Mouse (Mus musculus): ENCODE measurements around the gene Clp1. TPM values are rescaled to one million over a fixed set of nuclear protein-coding genes. Genes with fewer than 3 reads are reported as not detected.
A peak's percentile ranks its signal among the peaks of the same experiment; 100 is the strongest.

Clp1 gene
- polyA plus RNA-seq, 1 experiment from 2014 or later, result 28.4 TPM

- H3K4me2 ChIP-seq (ENCODE audit: low read depth, low read length), result no peak overlapping the region
- H3K9me3 ChIP-seq (ENCODE audit: control insufficient read depth, low read length), result no peaks in the 10 kb centered on the region
- WGBS, result 87% methylated on average over 2 of the region's 2 CpGs
- H3K4me3 ChIP-seq (ENCODE audit: low read length), result no peak overlapping the region
- H3K4me1 ChIP-seq (ENCODE audit: control insufficient read depth, insufficient read depth, low read length), result peaks cover 7% of the 10 kb centered on the region
- H3K27me3 ChIP-seq (replicated peaks; ENCODE audit: control insufficient read depth, insufficient read depth, low read length), result no peaks in the 10 kb centered on the region
- peaks cover 3% of the 10 kb centered on the region; the same call in 1 of the 2 replicates for H3K36me3 ChIP-seq (ENCODE audit: control insufficient read depth, insufficient read depth, low read length)
- no peak overlapping the region for H3K9ac ChIP-seq (ENCODE audit: low read depth, low read length)
- ATAC-seq, result no peak
- no peak overlapping the region for H3K27ac ChIP-seq (ENCODE audit: low read length)
These were observed 6.4 kb downstream of the Clp1 start for GRCm38 (mm10) chr2:84720718-84721117.

DNA sequence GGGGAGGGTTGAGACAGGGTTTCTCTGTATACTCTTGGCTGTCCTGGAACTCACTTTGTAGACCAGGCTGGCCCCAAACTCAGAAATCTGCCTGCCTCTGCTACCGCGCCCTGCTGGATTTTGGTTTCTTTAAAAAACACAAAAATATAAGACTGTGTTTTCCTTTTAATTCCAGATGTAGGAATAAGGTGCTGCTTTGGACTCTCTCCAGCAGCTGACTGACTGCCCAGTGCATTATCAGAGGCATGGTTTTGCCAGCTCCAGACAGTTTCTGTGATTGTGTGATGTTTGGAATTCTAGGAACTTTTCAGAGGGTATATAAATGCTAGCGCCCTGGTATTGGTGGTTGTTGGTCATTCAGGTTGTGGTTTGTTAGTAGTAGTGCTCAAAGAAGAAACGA is 9.8 kb downstream of the Clp1 start:
- Histone ChIP-seq H3K27me3 (replicated peaks; ENCODE audit: control insufficient read depth, insufficient read depth, low read length) (no peaks in the 10 kb centered on the region), H3K4me2 (ENCODE audit: low read depth, low read length) (no peak overlapping the region), H3K27ac (ENCODE audit: low read length) (no peak overlapping the region), H3K4me3 (ENCODE audit: low read length) (no peak overlapping the region), H3K4me1 (ENCODE audit: control insufficient read depth, insufficient read depth, low read length) (peaks cover 5% of the 10 kb centered on the region; the same call in 1 of the 2 replicates), H3K9me3 (ENCODE audit: control insufficient read depth, low read length) (no peaks in the 10 kb centered on the region), H3K36me3 (ENCODE audit: control insufficient read depth, insufficient read depth, low read length) (no peaks in the 10 kb centered on the region), H3K9ac (ENCODE audit: low read depth, low read length) (no peak overlapping the region)
- 97% methylated on average over 4 of the region's 4 CpGs for WGBS
- ATAC-seq, result no peak

DNA sequence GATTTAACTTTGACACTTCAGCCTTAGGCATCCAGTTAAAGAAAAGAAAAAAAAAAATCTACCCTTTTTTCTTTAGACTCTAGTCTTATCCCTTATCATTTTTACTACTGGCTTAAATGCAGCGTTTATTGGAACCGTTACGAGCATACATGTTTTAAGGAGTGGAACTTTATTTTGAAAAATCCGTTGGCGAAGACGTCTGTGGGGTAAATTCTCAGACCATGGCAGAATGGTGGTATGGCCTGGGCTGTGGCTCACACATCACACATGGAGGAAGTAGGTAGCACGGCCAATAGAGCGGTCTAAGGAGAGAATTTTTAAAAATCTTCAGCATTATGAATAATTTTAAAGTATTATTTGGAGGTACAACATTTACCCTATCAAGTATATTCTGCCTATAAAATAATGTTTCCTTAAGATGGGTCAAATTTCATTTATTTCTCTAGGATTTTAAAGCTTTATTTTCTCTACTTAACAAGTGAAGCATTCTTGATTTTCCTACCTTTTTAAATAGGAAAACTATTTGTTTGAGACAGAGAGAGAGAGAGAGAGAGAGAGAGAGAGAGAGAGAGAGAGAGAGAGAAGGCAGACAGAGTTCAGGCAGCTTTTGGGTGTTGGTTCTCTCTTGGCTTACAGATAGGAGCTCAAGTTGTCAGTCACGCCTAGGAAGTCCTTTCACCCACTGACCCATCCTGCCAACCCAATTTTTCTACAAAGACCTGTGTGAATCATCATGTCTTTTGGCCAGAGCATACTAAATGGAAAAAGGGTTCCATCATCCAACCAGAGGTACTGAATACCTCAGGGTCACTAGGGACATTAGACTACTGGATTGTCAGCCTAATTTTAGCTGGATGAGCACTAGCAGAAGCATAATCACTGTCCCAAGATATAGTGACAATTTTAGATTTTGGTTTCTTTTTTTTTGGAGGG is 10.5 kb downstream of the Clp1 start:
- WGBS, result 29% methylated on average over 9 of the region's 9 CpGs
- ATAC-seq, result no peak
- Histone ChIP-seq H3K27me3 (replicated peaks; ENCODE audit: control insufficient read depth, insufficient read depth, low read length) (no peaks in the 10 kb centered on the region), H3K4me1 (ENCODE audit: control insufficient read depth, insufficient read depth, low read length) (peaks cover 5% of the 10 kb centered on the region; the same call in 1 of the 2 replicates), H3K36me3 (ENCODE audit: control insufficient read depth, insufficient read depth, low read length) (no peaks in the 10 kb centered on the region), H3K4me3 (ENCODE audit: low read length) (peak overlapping the region; percentile 80), H3K4me2 (ENCODE audit: low read depth, low read length) (peak overlapping the region; percentile 83), H3K9ac (ENCODE audit: low read depth, low read length) (peak overlapping the region; percentile 80), H3K9me3 (ENCODE audit: control insufficient read depth, low read length) (no peaks in the 10 kb centered on the region), H3K27ac (ENCODE audit: low read length) (peak overlapping the region; percentile 91)

DNA sequence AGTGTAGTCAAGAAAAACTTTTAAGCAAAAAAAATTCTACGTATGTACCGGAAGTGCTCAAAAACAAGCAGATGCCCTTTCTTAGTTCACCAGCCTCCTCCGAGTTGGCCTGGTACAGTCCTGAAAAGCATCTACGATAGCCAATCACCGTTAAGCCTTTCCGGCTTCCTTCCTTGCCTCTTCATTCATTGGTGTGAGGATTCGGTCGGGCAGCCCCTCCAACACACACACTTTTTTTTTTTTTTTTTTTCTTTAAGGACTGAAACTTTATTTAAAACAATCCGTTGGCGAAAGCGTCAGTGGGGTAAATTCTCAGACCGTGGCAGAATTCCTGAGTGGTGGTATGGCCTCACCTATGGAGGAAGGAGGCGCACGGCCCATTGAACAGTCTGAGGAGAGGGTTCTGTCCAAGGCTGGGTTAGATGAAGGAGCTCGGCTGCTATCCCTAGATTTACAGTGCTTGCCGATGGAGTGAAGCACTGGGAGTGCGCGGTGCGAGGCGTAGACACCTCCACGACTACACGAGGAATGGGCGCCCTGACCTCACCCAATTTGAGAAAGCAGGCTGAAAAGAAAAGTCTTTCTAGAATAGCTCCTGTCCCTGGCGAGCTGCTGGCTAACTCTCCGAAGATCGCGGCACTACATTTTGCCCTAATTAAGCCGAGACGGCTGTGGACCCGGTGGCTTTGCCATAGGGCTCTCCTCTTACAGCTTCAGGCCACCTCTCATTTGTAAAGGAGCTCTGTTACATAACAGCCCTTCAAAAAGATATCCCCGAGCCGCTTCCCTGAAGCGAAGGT is 11.4 kb downstream of the Clp1 start:
- peak overlapping the region; percentile 98 for H3K27ac ChIP-seq (ENCODE audit: low read length)
- H3K9me3 ChIP-seq (ENCODE audit: control insufficient read depth, low read length), result no peaks in the 10 kb centered on the region
- under 1% methylated on average over 33 of the region's 33 CpGs for WGBS
- H3K4me2 ChIP-seq (ENCODE audit: low read depth, low read length), result peak overlapping the region; percentile 83
- peak; percentile 95 for ATAC-seq
- no peaks in the 10 kb centered on the region for H3K36me3 ChIP-seq (ENCODE audit: control insufficient read depth, insufficient read depth, low read length)
- H3K4me1 ChIP-seq (ENCODE audit: control insufficient read depth, insufficient read depth, low read length), result peaks cover 5% of the 10 kb centered on the region; the same call in 1 of the 2 replicates
- H3K4me3 ChIP-seq (ENCODE audit: low read length), result peak overlapping the region; percentile 80
- H3K9ac ChIP-seq (ENCODE audit: low read depth, low read length), result peak overlapping the region; percentile 95
- no peaks in the 10 kb centered on the region for H3K27me3 ChIP-seq (replicated peaks; ENCODE audit: control insufficient read depth, insufficient read depth, low read length)

DNA sequence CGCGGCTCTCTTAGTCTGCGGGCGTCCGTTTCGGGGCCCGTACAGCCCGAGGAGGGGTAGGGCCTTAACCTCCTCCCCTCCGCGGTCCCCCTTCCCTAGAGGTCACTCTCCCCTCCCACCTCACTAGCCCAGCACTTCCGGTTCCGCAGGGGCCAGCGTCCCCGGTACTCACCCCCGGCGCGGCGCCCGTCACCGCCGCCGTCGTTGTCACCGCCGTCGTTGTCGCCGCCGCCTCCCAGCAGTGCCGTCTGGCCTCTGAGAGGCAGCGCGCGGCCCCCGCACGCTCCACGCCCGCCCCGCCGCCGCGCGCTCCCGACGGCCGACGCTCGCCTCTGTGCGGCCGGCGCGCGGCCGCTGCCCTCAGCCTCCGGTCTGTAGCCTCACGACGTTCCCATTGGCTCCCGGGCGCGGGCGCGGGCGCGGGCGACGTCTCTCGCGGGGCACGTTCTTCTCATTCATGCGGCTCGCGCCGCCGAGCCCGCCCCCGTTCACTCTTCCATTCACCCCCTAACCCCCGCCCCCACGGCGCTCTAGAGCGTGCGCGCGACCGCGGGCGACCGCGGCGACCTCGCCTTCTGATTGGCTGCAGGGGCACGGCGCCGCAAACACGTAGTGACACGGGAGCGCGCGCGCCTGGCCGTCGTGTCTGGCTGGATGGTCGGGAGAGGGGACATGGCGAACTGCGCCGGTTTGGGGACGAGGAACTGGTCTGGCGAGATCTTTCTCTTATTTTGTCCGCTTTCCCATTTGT is 12.2 kb downstream of the Clp1 start, which contains the start of gene Zdhhc5:
TSS of gene Zdhhc5 (minus strand) at position 370 of the 751 bp plus-strand sequence.
- Histone ChIP-seq H3K9me3 (ENCODE audit: control insufficient read depth, low read length) (no peaks in the 10 kb centered on the region), H3K9ac (ENCODE audit: low read depth, low read length) (peak within 1 kb of the TSS; percentile 95), H3K27me3 (replicated peaks; ENCODE audit: control insufficient read depth, insufficient read depth, low read length) (no peaks in the 10 kb centered on the region), H3K4me3 (ENCODE audit: low read length) (peak within 1 kb of the TSS; percentile 80), H3K27ac (ENCODE audit: low read length) (peak within 1 kb of the TSS; percentile 98), H3K4me2 (ENCODE audit: low read depth, low read length) (peak within 1 kb of the TSS; percentile 83), H3K36me3 (ENCODE audit: control insufficient read depth, insufficient read depth, low read length) (no peaks in the 10 kb centered on the region; the same call in 1 of the 2 replicates), H3K4me1 (ENCODE audit: control insufficient read depth, insufficient read depth, low read length) (peaks cover 5% of the 10 kb centered on the region; the same call in 1 of the 2 replicates)
- ATAC-seq, result peak; percentile 95
- WGBS, result under 1% methylated on average over 107 of the region's 107 CpGs

GRCm38 (mm10) chr2:84714422-84714810 is 12.7 kb downstream of the Clp1 start:
- ATAC-seq, result no peak; the same call in 1 of the 2 replicates
- Histone ChIP-seq H3K36me3 (ENCODE audit: control insufficient read depth, insufficient read depth, low read length) (no peaks in the 10 kb centered on the region; the same call in 1 of the 2 replicates), H3K9me3 (ENCODE audit: control insufficient read depth, low read length) (no peaks in the 10 kb centered on the region), H3K4me3 (ENCODE audit: low read length) (peak overlapping the region; percentile 80), H3K9ac (ENCODE audit: low read depth, low read length) (peak overlapping the region; percentile 95), H3K27ac (ENCODE audit: low read length) (peak overlapping the region; percentile 98), H3K27me3 (replicated peaks; ENCODE audit: control insufficient read depth, insufficient read depth, low read length) (no peaks in the 10 kb centered on the region), H3K4me2 (ENCODE audit: low read depth, low read length) (peak overlapping the region; percentile 62), H3K4me1 (ENCODE audit: control insufficient read depth, insufficient read depth, low read length) (peaks cover 5% of the 10 kb centered on the region; the same call in 1 of the 2 replicates)
- 0% methylated on average over 26 of the region's 26 CpGs for WGBS

DNA sequence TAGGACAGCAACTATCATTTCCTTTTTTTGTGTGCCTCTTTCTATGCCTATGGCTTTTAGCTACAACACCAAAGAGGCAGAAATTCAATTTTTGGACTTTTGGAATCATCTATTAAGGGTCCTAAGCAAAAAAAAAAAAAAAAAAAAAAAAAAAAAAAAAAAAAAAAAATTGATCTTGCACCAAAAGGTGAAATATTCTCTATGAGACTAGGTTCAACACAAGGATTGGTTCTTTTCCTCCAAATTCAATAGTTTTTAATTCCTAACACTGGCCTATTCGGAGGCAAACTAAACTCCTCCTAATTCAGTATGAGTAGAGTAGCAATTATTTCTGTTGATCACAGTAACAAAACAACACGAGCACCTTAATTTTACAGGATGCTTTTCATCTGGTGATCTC is 15.3 kb downstream of the Clp1 start:
- Histone ChIP-seq H3K27me3 (replicated peaks; ENCODE audit: control insufficient read depth, insufficient read depth, low read length) (no peaks in the 10 kb centered on the region), H3K9me3 (ENCODE audit: control insufficient read depth, low read length) (no peaks in the 10 kb centered on the region), H3K36me3 (ENCODE audit: control insufficient read depth, insufficient read depth, low read length) (no peaks in the 10 kb centered on the region; the same call in 1 of the 2 replicates), H3K27ac (ENCODE audit: low read length) (no peak overlapping the region), H3K4me3 (ENCODE audit: low read length) (no peak overlapping the region), H3K9ac (ENCODE audit: low read depth, low read length) (no peak overlapping the region), H3K4me2 (ENCODE audit: low read depth, low read length) (no peak overlapping the region), H3K4me1 (ENCODE audit: control insufficient read depth, insufficient read depth, low read length) (peaks cover 5% of the 10 kb centered on the region; the same call in 1 of the 2 replicates)
- no peak for ATAC-seq
- WGBS, result 96% methylated on average over 2 of the region's 2 CpGs

DNA sequence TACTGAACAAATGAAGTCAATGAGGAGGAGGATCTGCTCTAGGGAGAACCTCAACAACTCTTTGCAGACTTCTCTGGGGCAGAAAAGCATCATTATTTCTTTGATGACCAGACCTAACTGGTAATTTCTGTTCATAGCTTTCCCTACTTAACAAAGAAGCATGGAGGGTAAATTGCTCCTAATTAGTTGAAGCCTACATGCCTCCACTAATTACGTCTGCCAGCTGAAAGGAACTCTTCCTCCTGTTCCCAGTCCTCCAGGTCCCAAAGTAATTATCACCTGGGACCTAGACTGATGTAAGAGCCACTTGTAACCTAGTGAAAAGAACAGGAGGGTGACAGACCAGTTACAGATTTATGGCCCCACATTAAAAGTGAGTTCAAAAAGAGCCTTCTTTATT is 19.6 kb downstream of the Clp1 start:
- Histone ChIP-seq H3K27ac (ENCODE audit: low read length) (no peak overlapping the region), H3K9ac (ENCODE audit: low read depth, low read length) (no peak overlapping the region), H3K36me3 (ENCODE audit: control insufficient read depth, insufficient read depth, low read length) (no peaks in the 10 kb centered on the region; the same call in 1 of the 2 replicates), H3K4me1 (ENCODE audit: control insufficient read depth, insufficient read depth, low read length) (no peaks in the 10 kb centered on the region), H3K4me3 (ENCODE audit: low read length) (no peak overlapping the region), H3K9me3 (ENCODE audit: control insufficient read depth, low read length) (no peaks in the 10 kb centered on the region), H3K27me3 (replicated peaks; ENCODE audit: control insufficient read depth, insufficient read depth, low read length) (no peaks in the 10 kb centered on the region), H3K4me2 (ENCODE audit: low read depth, low read length) (no peak overlapping the region)
- no peak for ATAC-seq
- WGBS, result 62% methylated on average over 1 of the region's 1 CpGs

All from intestine, embryonic 16.5 days (tissue).